8 mouse cellular contexts compared by ENCODE assay signal in the genomic region with DNA sequence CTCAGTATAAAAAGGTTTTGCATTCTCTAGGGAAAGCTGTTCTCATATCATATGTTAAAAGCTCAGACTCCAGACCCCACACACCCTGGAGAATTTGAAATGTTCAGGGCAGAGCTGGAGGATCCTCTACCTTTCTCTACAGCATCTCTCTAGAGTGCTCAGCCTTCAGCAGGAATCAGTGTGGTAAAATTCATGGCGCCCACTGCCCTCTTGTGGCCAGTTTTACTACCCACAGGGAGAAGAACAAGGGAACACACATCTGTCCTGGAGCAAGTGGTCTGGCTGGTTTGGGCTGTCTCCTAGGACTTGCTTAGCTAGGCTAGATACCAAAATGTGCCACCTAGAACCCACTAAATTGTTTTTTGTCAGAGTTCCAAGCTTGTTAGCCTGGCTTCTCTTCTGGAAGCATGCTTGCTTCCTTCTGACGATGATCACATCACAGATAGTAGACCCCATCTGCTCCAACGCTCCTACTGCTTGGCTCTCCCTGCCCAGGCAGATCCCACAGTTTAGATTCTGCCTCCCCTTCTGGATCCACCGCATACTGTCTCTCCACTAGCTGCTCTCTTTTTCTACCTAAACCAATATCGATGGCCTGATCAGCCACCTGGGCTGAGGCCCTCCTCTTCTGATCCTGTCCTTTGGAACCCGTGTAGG. TPM values are rescaled to one million over a fixed set of nuclear protein-coding genes. Genes with fewer than 3 reads are reported as not detected.
DNase-seq lines count a peak whose midpoint lies in the region; ATAC-seq lines count a peak whose summit lies in the region.

No protein-coding gene starts in this region.

- no peak overlapping the region for H3K4me3 ChIP-seq in heart, embryonic 15.5 days
- H3K4me3 ChIP-seq in liver, embryonic 11.5 days (ENCODE audit: low read depth, low read length) = no peak overlapping the region
- no peak overlapping the region for H3K4me3 ChIP-seq in neural tube, embryonic 11.5 days (ENCODE audit: low read depth, low read length)

- H3K9ac ChIP-seq in heart, embryonic 15.5 days = no peak overlapping the region
- no peak overlapping the region for H3K9ac ChIP-seq in liver, embryonic 11.5 days (ENCODE audit: low read depth, low read length)
- no peak overlapping the region for H3K9ac ChIP-seq in neural tube, embryonic 11.5 days (ENCODE audit: low read length)

- H3K9me3 ChIP-seq in heart, embryonic 15.5 days (replicated peaks) = no peaks in the 10 kb centered on the region
- H3K9me3 ChIP-seq in liver, embryonic 11.5 days (ENCODE audit: control insufficient read depth, low read length) = no peaks in the 10 kb centered on the region
- H3K9me3 ChIP-seq in neural tube, embryonic 11.5 days (ENCODE audit: control insufficient read depth, low read length) = no peaks in the 10 kb centered on the region

- H3K27ac ChIP-seq in heart, embryonic 15.5 days = no peak overlapping the region
- no peak overlapping the region for H3K27ac ChIP-seq in liver, embryonic 11.5 days (ENCODE audit: low read depth, low read length)
- H3K27ac ChIP-seq in neural tube, embryonic 11.5 days (ENCODE audit: low read depth, low read length) = no peak overlapping the region

- 0 out of 2 replicates have a peak, but pooled peaks have one; percentile 62 for ATAC-seq in heart, embryonic 15.5 days (replicated peaks; ENCODE audit: insufficient number of reproducible peaks, insufficient read depth, low FRiP score, low read depth)
- ATAC-seq in liver, embryonic 11.5 days (replicated peaks; ENCODE audit: low FRiP score) = no peak; the same call in 1 of the 2 replicates
- peak; percentile 69 for ATAC-seq in neural tube, embryonic 11.5 days (ENCODE audit: insufficient read depth, low FRiP score, low TSS enrichment)

- WGBS in heart, embryonic 15.5 days = 61% methylated on average over 6 of the region's 6 CpGs
- 64% methylated on average over 6 of the region's 6 CpGs for WGBS in liver, embryonic 11.5 days
- WGBS in neural tube, embryonic 11.5 days = 68% methylated on average over 6 of the region's 6 CpGs

- no peaks in the 10 kb centered on the region for H3K4me1 ChIP-seq in heart, embryonic 15.5 days (replicated peaks)
- no peaks in the 10 kb centered on the region for H3K4me1 ChIP-seq in liver, embryonic 11.5 days (replicated peaks; ENCODE audit: control insufficient read depth, insufficient read depth, low read length)
- no peaks in the 10 kb centered on the region for H3K4me1 ChIP-seq in neural tube, embryonic 11.5 days (ENCODE audit: control insufficient read depth, insufficient read depth, low read length)

- DNase-seq in CD8-positive naive resting alpha-beta T cell, adult 2 months (ENCODE audit: low read depth in 2 of 2, low spot score in 2 of 2) = peak; percentile 35 to 61
- peak; percentile 43 for DNase-seq in brain, embryonic 18.5 days (ENCODE audit: low read depth, low spot score)
- peak; percentile 47 for DNase-seq in fibroblast of lung, adult 2 months (ENCODE audit: low read depth)
- DNase-seq in kidney, postnatal 10 days = peak; percentile 87
- DNase-seq in liver, embryonic 11.5 days (ENCODE audit: low spot score) = peak; percentile 54
- peak; percentile 83 for DNase-seq in neural tube, embryonic 11.5 days (ENCODE audit: low spot score)
- peak; percentile 46 for DNase-seq in telencephalon, adult 2 months (ENCODE audit: low read depth, low spot score)

- H3K4me2 ChIP-seq in heart, embryonic 15.5 days = no peak overlapping the region
- H3K4me2 ChIP-seq in liver, embryonic 11.5 days = no peak overlapping the region
- no peak overlapping the region for H3K4me2 ChIP-seq in neural tube, embryonic 11.5 days (ENCODE audit: low read depth)

- no peaks in the 10 kb centered on the region; the same call in 1 of the 2 replicates for H3K27me3 ChIP-seq in heart, embryonic 15.5 days
- no peaks in the 10 kb centered on the region for H3K27me3 ChIP-seq in liver, embryonic 11.5 days (replicated peaks; ENCODE audit: control insufficient read depth, insufficient read depth, low read length)
- H3K27me3 ChIP-seq in neural tube, embryonic 11.5 days (ENCODE audit: control insufficient read depth, insufficient read depth, low read length) = no peaks in the 10 kb centered on the region

- no peaks in the 10 kb centered on the region for H3K36me3 ChIP-seq in heart, embryonic 15.5 days
- H3K36me3 ChIP-seq in liver, embryonic 11.5 days (ENCODE audit: control insufficient read depth, insufficient read depth, low read length) = no peaks in the 10 kb centered on the region
- H3K36me3 ChIP-seq in neural tube, embryonic 11.5 days (ENCODE audit: control insufficient read depth, insufficient read depth, low read length) = no peaks in the 10 kb centered on the region

RNA-seq across cellular contexts. Expression of a gene that starts 31.3 kb away (rescaled TPM):
- polyA plus RNA-seq in heart, embryonic 15.5 days (2015; fragmentation: Nextera tagmentation; extraction: Ambion mirVana) = 11.6 and 12.9 TPM in 2 replicates
- 9.1 and 9.3 TPM in 2 replicates for polyA plus RNA-seq in liver, embryonic 11.5 days (2014; fragmentation: Nextera tagmentation; extraction: Ambion mirVana)
- polyA plus RNA-seq in neural tube, embryonic 11.5 days (2014; fragmentation: Nextera tagmentation; extraction: Ambion mirVana) = 5.8 and 6.3 TPM in 2 replicates
